Mouse (Mus musculus): Measurements from ENCODE around the gene Magi3.

Gene Magi3

DNA sequence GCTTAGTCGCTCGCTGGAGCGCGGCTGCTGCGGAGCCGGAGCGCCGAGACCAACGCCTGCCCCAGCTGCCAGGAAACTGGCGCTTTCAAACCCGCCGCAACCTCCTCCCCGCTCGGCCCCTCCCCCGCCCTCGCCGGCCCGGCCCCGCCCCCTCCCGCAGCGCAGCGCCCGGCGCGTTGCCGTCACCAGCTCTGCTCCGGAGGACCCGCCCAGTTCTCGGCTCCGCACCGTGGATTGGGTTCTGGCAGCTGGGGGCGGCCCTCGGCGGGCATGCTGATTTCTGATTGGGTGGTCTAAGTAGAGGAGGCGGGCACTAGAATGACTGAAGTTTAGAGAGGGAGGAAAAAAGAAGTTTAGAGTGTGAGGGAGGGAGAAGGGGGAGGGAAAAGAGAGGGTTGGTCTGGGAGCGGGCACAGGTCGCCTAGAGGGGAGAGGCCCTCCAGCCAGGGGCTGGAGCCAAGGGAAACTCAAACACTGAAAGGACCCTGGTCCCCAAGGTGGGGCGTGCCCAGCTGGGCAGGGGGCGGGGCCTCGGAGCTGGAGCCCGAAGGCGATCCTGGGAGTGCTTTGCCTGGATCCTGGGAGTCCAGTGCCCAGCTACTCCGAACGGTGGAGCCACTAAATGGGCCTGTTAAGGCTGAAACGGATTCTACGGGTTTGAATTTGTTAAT lies at the start of gene Magi3:
Gene Magi3 (minus strand): TSS at position 80 of the 671 bp plus-strand sequence.
- DNase-seq (ENCODE audit: low spot score in 2 of 2): peak; percentile 99

- no peak for DNase-seq (ENCODE audit: low spot score in 2 of 2)
These were observed 44.5 kb upstream of the Magi3 start for GRCm38 (mm10) chr3:104264530-104265145.

- no peak for DNase-seq (ENCODE audit: low spot score in 2 of 2)
These were observed 40.0 kb upstream of the Magi3 start for GRCm38 (mm10) chr3:104260221-104260620.

GRCm38 (mm10) chr3:104259168-104259567 lies 39.0 kb upstream of the Magi3 start:
- no peak for DNase-seq (ENCODE audit: low spot score in 2 of 2)

DNA sequence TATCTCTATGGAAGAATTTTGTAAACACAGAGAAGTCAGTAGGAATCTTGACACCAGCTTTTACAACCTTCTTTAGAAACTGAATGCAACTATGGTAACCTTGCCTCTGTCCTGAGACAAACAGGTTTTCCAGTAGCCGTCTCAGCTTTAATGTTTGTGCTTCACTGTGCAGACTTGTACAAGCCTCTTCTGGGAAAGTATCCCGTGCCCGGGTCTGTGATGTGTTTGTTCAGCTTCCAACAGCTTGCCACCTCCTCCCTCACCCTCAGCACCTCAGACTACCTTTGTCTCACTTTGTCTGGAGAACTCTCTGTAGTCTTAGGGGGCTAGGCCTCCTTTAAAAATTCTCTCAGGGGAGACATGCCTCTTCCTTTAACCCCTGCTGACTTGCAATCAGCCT lies 36.9 kb upstream of the Magi3 start:
- DNase-seq (ENCODE audit: low spot score in 2 of 2): no peak

DNA sequence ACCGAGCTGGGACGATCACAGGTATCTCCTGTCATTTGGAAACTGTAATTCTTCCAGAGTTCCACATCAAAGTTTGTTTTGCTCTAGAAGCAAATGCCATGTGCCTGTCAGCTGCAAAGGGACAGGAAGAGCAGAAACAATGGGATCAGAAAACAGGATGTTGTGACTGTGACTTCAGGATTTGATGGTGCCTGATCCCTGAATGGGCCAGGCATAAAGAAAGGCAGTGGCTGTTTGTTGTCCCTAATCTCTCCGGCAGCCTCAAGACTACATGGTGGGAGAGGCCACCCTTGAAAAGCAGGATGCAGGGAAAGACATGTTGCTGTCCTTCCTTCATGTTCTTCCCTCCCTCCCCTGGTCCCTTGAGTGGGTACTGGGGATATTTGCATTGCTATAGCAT lies 33.6 kb upstream of the Magi3 start:
- no peak for DNase-seq (ENCODE audit: low spot score in 2 of 2)

- DNase-seq (ENCODE audit: low spot score in 2 of 2): no peak
These were observed 27.7 kb upstream of the Magi3 start for GRCm38 (mm10) chr3:104247850-104248249.

DNA sequence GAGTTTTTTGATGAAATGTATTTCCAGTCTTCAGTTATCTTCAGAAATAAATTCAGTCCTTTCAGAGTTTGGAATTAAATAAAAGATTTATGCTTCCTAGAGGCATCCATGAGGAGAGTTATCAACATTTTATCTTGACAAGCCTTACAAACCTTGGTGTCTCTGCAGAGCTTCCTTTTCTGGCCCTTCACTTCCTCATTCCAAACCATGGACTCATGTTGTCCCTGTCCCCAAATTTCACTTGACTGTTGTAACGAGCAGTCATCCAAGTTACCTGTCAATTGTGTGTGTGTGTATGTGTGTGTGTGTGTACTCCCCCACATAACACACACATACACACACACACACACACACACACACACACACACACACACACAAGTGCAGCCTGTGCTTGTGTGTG lies 26.9 kb upstream of the Magi3 start:
- no peak for DNase-seq (ENCODE audit: low spot score in 2 of 2)

- DNase-seq (ENCODE audit: low spot score in 2 of 2): no peak
These were observed 24.2 kb upstream of the Magi3 start for GRCm38 (mm10) chr3:104244373-104244772.

DNA sequence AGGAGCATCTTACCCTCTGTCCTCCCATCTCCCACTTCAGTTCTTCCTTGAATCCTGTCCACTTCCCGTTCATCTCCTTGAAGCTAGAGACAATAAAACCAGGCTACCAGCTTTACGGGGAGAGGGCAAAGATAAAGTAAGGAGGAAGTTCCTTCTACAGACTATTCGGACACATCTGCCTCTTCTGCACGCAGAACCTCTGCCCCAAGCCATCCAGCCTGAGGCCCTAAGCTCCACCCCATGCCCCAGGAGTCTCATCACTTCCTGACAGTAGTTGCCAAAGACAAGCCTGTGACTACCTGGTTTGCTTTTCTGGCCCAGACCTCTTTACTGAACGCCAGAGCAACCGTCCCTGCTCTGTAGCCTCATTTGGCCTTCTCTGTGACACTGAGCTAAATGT lies 23.8 kb upstream of the Magi3 start:
- DNase-seq (ENCODE audit: low spot score in 2 of 2): no peak

- DNase-seq (ENCODE audit: low spot score in 2 of 2): no peak
These were observed 19.6 kb upstream of the Magi3 start for GRCm38 (mm10) chr3:104239785-104240184.

GRCm38 (mm10) chr3:104239376-104239775 lies 19.2 kb upstream of the Magi3 start:
- DNase-seq (ENCODE audit: low spot score in 2 of 2): no peak

DNA sequence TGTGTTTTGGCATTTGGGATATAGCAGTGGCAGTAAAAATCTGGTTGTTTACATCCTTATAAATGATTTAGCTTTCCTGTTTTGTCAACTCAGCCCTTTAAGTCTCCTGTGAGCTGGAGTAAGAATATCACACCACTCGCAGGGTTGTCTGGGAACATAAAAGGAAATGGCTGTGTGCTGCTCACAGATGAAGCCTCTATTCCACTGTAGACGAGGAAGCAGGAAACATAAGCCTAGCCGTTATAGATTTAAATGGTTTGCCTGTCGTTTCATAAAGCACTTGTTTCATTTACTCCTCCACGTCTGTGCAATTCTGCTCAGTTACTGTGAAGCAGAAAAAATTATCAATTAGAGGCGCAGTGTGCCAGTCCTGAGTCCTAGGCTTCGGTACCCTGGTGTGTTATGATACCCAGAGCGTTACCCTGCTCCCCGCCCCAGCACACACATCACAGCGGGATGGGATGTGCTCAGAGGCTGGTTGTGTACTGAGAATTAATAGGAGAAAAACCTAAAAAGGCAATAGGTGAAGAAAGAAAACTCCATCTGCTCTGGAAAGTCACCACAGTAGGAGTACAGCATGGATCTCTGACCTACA lies 17.8 kb upstream of the Magi3 start:
- DNase-seq (ENCODE audit: low spot score in 2 of 2): no peak

- no peak for DNase-seq (ENCODE audit: low spot score in 2 of 2)
These were observed 15.9 kb upstream of the Magi3 start for GRCm38 (mm10) chr3:104236029-104236428.

DNA sequence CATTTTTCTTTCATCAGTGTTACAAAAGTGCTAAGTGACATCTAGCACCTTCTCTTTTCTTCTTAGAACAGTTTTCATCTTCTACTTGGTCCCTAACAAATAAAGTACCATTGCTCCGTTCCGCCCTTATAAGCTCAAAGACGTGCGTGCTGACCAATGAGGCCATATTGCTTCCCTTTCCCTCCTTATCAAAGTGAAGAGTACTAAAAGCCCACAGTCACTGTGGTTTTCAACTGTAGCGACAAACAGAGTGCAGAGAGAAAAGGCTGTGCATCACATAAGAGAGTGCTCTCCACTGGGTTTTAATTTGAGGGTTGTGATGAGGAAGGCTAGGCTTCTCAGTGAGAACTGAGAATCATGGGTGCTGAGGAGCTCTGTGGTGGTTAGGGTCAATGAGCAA lies 14.9 kb upstream of the Magi3 start:
- DNase-seq (ENCODE audit: low spot score in 2 of 2): no peak

DNA sequence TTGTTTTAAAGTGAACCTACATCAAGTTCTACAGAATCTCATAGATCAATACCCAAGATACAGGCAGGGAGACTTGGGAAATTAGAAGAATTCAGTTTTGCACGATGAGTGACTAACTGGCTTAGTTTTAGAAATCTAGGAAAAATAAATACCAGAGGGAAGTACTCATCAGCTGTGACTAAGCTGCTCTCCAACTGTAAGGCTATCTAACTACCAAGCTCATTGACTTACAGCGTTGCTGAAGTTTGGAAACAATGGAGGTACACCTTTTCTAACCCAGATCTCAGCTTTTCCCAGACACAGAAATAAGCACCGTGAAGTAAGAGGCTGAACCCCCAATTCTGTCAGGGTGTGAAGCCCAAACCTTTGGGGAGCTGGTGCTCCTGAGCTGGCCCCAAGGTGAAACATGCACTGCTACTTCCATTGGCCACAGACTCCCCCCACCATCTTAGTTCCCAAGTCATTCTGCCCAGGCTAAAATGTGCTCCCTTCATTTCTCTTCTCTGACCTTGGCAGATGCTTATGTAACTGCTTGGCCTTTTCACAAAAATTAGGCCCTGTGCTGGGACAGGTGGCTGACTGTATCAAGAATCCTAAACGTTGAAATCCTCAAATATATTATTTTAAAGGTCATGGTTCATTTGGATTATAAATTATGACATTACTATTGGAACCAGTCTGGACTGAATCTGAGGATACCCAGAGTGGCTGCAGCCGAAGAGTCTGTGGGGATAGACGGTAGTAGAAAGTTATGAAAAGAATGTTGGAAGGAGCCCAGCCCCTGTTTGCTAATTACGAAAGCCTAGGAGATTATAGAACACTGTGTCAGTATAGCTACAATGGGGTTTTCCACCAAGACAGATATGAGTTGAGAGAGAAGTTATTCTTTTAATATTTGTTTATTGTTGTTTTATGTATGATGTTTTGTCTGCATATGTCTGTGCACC lies 13.5 kb upstream of the Magi3 start:
- no peak for DNase-seq (ENCODE audit: low spot score in 2 of 2)

- no peak for DNase-seq (ENCODE audit: low spot score in 2 of 2)
These were observed 7.4 kb upstream of the Magi3 start for GRCm38 (mm10) chr3:104227438-104228111.

DNA sequence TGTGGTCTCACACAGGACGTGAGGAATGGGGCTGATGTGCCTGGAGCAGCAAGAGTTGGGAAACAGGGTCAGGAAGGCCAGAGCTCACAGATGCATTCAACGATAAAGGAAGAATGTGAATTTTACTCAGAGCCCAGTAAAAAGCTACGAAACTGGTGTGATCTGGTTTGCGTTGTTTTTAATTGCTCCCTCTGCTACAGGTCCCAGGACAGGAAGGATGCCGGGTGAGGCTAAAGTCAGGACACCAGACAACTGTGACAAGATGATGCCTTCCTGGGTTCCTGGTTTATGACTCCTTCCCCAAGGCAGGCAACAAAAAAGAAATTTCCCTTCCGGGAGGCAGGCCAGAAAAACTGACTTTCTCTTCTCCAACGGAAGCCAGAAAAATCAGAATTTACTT lies 6.6 kb upstream of the Magi3 start:
- no peak for DNase-seq (ENCODE audit: low spot score in 2 of 2)

DNA sequence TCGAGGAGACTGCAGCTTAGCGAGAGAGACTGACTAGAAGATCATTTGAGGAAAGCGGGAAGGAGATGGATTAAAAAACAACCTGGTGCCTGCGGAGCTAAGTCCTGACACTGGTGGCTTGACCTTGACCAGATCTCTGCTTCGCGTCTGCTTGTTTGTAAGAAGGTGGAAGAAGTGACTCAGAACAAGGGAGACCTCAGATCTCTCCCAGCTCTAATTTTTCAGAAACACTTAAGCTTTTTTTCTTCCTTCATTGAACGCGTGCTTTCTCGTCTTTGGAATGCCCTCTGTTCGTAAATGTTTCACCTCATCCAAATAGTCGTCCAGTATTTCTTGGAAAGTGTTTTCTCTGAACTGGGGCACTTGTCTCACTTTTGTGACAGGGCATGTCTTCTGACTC lies 982 bp upstream of the Magi3 start:
- DNase-seq (ENCODE audit: low spot score in 2 of 2): peak in 1 of 2 experiments; percentile 26

DNA sequence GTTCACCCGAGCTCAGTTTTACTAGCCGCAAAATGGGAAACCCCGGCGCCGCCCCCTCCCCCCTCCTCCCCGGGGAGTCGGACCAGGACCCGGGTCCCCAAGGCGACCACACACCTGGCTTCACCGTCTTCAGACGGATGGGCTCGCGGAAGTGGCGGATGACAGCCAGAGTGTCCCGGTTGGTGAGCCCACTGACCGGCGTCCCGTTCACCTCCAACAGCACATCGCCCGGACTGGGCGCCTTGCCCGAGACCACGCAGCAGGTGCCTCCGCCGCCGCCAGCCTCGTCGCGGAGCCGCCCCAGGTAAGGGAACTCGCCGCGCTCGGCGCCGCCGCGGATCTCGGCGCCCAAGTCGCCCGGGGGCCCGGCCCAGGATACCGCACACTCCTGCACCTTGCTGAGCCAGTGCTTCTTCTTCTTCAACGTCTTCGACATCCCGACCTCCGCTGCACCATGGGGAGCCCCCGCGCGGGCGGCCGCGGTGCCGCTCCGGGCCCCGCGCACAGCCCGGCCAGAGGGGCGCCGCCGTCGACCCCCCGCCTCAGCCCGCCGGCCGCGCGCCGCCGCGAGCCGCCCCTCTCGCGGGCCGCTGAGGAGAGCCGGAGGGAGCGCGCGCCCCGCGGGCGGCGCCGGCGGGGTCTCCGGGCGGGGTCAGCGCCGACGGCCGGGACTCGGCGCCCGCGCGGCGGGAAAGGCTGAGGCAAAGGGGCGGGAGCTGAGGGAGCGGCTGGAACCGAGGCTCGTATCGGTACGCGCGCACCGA lies 461 bp downstream of the Magi3 start:
- peak; percentile 63 to 71 for DNase-seq (ENCODE audit: low spot score in 2 of 2)

GRCm38 (mm10) chr3:104218926-104219325 lies 1.2 kb downstream of the Magi3 start:
- peak; percentile 35 to 37 for DNase-seq (ENCODE audit: low spot score in 2 of 2)
